Mouse (Mus musculus): Measurements from ENCODE around the gene Zranb3. TPM values are rescaled to one million over a fixed set of nuclear protein-coding genes. Genes with fewer than 3 reads are reported as not detected.

Zranb3 gene
- polyA plus RNA-seq, 1 experiment from 2014 or later = 1.3 TPM

DNA sequence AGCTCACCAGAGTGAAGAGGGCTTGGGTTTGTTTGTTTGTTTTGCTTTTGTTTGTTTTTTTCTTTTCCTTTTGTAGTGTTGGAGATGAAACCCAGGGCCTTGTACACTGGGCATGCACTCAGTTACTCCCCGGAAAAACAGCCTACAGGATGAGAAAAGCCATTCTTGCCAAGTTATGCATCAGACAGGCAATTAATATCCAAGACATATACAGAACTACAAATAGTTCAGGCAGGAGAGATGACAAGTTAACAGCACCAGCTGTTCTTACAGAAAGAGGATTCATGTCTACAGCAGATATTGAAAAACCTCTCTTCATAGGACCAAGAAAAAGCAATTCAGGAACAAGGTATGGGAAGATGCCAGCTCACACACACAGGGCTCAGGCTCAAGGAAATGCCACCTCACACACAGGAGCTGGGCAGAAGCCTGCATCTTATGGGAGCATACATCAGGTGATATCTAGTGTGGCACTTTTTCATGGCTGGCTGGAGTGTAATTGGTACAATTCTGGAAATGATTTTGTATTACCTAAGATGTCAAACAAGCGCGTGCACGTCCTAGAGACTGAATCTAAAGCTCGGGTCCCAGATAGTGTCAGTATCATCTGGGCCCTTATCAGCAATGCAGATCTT lies 156.1 kb downstream of the Zranb3 start:
- DNase-seq (peak; percentile 6), ATAC-seq (no peak)
- peaks cover 16% of the 10 kb centered on the region for H3K36me3 ChIP-seq (replicated peaks; ENCODE audit: insufficient read depth, low read length)
- no peak overlapping the region for H3K9ac ChIP-seq (replicated peaks)
- H3K4me3 ChIP-seq (ENCODE audit: low read depth, low read length) = no peak overlapping the region
- H3K4me2 ChIP-seq (ENCODE audit: low read depth, low read length) = no peak overlapping the region
- TF ChIP-seq EP300 (IDR thresholded peaks at IDR 0.05; ENCODE audit: low read depth) = no peak
- H3K9me3 ChIP-seq (ENCODE audit: low read length) = no peaks in the 10 kb centered on the region
- no peak overlapping the region for H3K27ac ChIP-seq (ENCODE audit: low read depth)
- 83% methylated on average over 5 of the region's 5 CpGs for WGBS (ENCODE audit: insufficient replicate concordance)
- no peaks in the 10 kb centered on the region for H3K27me3 ChIP-seq (ENCODE audit: insufficient read depth, low read length)
- H3K4me1 ChIP-seq (ENCODE audit: insufficient read depth) = 0 out of 2 replicates have a peak, but pooled peaks cover 4% of the 10 kb centered on the region

DNA sequence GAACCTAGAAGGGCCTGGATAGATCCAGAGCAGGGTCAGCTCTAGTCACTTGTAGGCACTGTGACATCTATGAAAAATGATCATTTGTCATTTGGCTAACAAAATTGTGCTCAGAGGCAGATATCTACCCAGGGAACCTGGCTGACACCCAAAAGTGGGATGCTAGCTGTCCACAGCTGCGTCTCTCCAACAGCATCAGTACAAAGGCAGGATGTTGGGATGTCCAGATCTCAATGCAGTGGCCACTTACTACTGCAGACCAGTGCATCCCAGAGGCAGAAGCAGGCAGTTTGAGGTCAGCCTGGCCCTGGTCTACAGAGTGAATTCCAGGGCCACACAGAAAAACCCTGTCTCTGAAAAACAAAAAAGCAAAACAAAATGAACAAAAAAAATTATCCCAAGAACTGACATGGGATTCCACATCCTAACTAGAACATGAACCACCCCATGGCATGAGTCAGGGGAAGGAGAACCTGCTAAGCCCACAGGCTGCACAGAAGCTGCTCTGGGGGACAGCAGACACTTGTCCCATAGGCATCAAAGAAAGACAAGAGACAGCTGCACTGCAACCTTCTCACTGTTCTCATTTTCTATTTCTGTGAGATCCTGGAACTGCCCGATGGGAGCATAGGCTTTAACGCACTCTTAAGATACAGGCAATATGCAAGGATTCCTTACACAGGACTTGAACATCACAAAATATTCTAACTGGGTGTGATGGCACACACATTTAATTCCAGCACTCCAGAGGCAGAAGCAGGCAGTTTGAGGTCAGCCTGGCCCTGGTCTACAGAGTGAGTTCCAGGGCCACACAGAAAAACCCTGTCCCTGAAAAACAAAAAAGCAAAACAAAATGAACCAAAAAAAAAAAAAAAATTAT lies 156.9 kb downstream of the Zranb3 start:
- ATAC-seq (no peak), DNase-seq (no peak)
- 79% methylated on average over 3 of the region's 3 CpGs for WGBS (ENCODE audit: insufficient replicate concordance)

DNA sequence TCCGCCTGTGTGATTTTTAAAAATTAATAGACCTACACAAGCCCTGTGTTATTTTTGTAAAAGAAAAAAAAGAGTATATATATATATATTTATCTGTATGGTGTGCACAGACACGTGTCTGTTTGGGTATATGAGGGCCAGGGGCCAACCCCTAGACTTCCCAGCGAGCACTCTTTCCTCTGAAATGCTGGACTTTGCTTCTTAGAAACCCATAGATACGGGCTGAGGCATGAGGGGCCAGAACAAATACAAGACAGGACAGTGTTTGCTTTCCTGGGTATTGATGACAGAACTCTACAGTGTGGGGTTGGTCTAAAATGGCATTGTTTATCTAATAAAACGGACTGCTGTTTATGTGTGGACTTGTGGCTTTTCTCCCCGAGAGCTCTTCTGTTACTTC lies 159.3 kb downstream of the Zranb3 start:
- WGBS (ENCODE audit: insufficient replicate concordance) = 53% methylated on average over 6 of the region's 6 CpGs
- Histone ChIP-seq H3K27me3 (ENCODE audit: insufficient read depth, low read length) (no peaks in the 10 kb centered on the region), H3K9ac (replicated peaks) (no peak overlapping the region), H3K27ac (ENCODE audit: low read depth) (no peak overlapping the region), H3K4me2 (ENCODE audit: low read depth, low read length) (no peak overlapping the region), H3K36me3 (replicated peaks; ENCODE audit: insufficient read depth, low read length) (peaks cover 45% of the 10 kb centered on the region), H3K4me3 (ENCODE audit: low read depth, low read length) (no peak overlapping the region), H3K9me3 (ENCODE audit: low read length) (peaks cover 2% of the 10 kb centered on the region), H3K4me1 (ENCODE audit: insufficient read depth) (0 out of 2 replicates have a peak, but pooled peaks cover 4% of the 10 kb centered on the region)
- peak; percentile 44 for ATAC-seq
- peak; percentile 10 for DNase-seq
- TF ChIP-seq EP300 (IDR thresholded peaks at IDR 0.05; ENCODE audit: low read depth) = no peak
- no peak for TF ChIP-seq CTCF (IDR thresholded peaks at IDR 0.05; ENCODE audit: low read depth)

More for the DNA sequence above, 156.9 kb downstream of the Zranb3 start:
- 0 out of 2 replicates have a peak, but pooled peaks cover 4% of the 10 kb centered on the region for H3K4me1 ChIP-seq (ENCODE audit: insufficient read depth)
- H3K27ac ChIP-seq (ENCODE audit: low read depth) = no peak overlapping the region
- no peak overlapping the region for H3K4me3 ChIP-seq (ENCODE audit: low read depth, low read length)
- H3K9me3 ChIP-seq (ENCODE audit: low read length) = no peaks in the 10 kb centered on the region
- peaks cover 22% of the 10 kb centered on the region for H3K36me3 ChIP-seq (replicated peaks; ENCODE audit: insufficient read depth, low read length)
- no peak overlapping the region for H3K4me2 ChIP-seq (ENCODE audit: low read depth, low read length)
- H3K9ac ChIP-seq (replicated peaks) = no peak overlapping the region
- no peak for TF ChIP-seq CTCF (IDR thresholded peaks at IDR 0.05; ENCODE audit: low read depth)
- TF ChIP-seq EP300 (IDR thresholded peaks at IDR 0.05; ENCODE audit: low read depth) = no peak
- H3K27me3 ChIP-seq (ENCODE audit: insufficient read depth, low read length) = no peaks in the 10 kb centered on the region

DNA sequence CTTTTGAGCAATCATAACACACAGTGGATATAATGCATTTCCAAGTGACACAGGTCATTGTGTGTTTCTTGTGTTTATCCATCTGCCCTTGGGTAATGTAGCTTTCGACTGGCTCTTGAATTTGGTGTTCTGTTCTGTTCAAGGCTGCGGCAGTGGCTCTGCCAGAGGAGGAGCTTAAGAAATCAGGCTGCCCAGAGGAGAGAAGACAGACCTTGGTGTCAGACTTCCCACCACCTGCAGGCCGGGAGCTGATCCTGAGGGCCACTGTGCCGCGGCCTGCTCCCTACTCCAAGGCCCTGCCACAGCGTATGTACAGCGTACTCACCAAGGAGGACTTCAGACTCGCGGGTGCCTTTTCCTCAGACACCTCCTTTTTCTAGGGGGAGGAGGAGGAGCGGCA lies 160.6 kb downstream of the Zranb3 start:
- Histone ChIP-seq H3K9ac (replicated peaks) (no peak overlapping the region), H3K4me2 (ENCODE audit: low read depth, low read length) (no peak overlapping the region), H3K9me3 (ENCODE audit: low read length) (peaks cover 2% of the 10 kb centered on the region), H3K4me3 (ENCODE audit: low read depth, low read length) (no peak overlapping the region), H3K27ac (ENCODE audit: low read depth) (no peak overlapping the region), H3K4me1 (ENCODE audit: insufficient read depth) (0 out of 2 replicates have a peak, but pooled peaks cover 4% of the 10 kb centered on the region), H3K27me3 (ENCODE audit: insufficient read depth, low read length) (no peaks in the 10 kb centered on the region), H3K36me3 (replicated peaks; ENCODE audit: insufficient read depth, low read length) (peaks cover 54% of the 10 kb centered on the region)
- 81% methylated on average over 9 of the region's 10 CpGs for WGBS (ENCODE audit: insufficient replicate concordance)
- ATAC-seq = no peak
- TF ChIP-seq CTCF (IDR thresholded peaks at IDR 0.05; ENCODE audit: low read depth) (no peak), EP300 (IDR thresholded peaks at IDR 0.05; ENCODE audit: low read depth) (no peak)
- DNase-seq = no peak

DNA sequence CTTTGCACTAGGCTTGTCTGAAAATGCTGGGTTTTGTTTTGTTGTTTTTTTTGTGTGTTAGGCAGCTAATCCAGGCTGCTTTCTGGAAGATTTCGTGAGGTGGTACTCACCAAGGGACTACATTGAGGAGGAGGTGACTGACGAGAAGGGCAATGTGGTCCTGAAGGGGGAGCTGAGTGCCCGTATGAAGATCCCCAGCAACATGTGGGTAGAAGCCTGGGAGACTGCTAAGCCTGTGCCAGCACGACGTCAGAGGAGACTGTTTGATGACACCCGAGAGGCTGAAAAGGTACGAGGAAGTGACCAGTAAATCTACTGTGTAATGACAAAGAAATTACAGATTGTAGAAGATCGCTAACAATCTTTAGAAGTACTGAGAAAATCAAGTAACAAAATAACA lies 165.6 kb downstream of the Zranb3 start:
- DNase-seq (no peak), ATAC-seq (no peak)
- no peak overlapping the region for H3K4me3 ChIP-seq (ENCODE audit: low read depth, low read length)
- no peak overlapping the region for H3K4me2 ChIP-seq (ENCODE audit: low read depth, low read length)
- no peaks in the 10 kb centered on the region for H3K27me3 ChIP-seq (ENCODE audit: insufficient read depth, low read length)
- 77% methylated on average over 8 of the region's 8 CpGs for WGBS (ENCODE audit: insufficient replicate concordance)
- H3K9ac ChIP-seq (replicated peaks) = no peak overlapping the region
- H3K9me3 ChIP-seq (ENCODE audit: low read length) = peaks cover 2% of the 10 kb centered on the region
- TF ChIP-seq CTCF (IDR thresholded peaks at IDR 0.05; ENCODE audit: low read depth) = no peak
- TF ChIP-seq EP300 (IDR thresholded peaks at IDR 0.05; ENCODE audit: low read depth) = no peak
- H3K4me1 ChIP-seq (ENCODE audit: insufficient read depth) = peaks cover 3% of the 10 kb centered on the region; the same call in 1 of the 2 replicates
- H3K27ac ChIP-seq (ENCODE audit: low read depth) = no peak overlapping the region
- H3K36me3 ChIP-seq (replicated peaks; ENCODE audit: insufficient read depth, low read length) = peaks cover 64% of the 10 kb centered on the region

DNA sequence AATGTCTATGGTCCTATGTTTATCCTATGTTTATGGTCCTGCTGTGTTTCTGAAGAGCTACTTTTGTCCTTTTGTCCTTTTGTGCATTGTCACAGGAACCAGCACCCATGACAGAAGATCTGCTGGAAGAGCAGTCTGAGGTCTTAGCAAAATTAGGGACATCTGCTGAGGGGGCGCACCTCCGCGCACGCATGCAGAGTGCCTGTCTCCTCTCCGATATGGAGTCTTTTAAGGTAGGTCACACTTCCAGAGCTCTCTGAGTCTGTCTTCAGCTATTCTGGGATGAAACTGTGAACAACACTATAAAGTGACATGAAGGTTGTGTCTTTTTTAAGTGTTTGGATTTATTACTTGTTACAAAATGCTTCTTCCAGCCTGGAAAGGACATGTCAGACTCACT lies 168.5 kb downstream of the Zranb3 start:
- Histone ChIP-seq H3K27me3 (ENCODE audit: insufficient read depth, low read length) (no peaks in the 10 kb centered on the region), H3K9ac (replicated peaks) (no peak overlapping the region), H3K4me1 (ENCODE audit: insufficient read depth) (peaks cover 3% of the 10 kb centered on the region; the same call in 1 of the 2 replicates), H3K27ac (ENCODE audit: low read depth) (no peak overlapping the region), H3K4me3 (ENCODE audit: low read depth, low read length) (no peak overlapping the region), H3K4me2 (ENCODE audit: low read depth, low read length) (no peak overlapping the region), H3K36me3 (replicated peaks; ENCODE audit: insufficient read depth, low read length) (peaks cover 51% of the 10 kb centered on the region), H3K9me3 (ENCODE audit: low read length) (peaks cover 2% of the 10 kb centered on the region)
- no peak for TF ChIP-seq CTCF (IDR thresholded peaks at IDR 0.05; ENCODE audit: low read depth)
- no peak for TF ChIP-seq EP300 (IDR thresholded peaks at IDR 0.05; ENCODE audit: low read depth)
- 95% methylated on average over 5 of the region's 5 CpGs for WGBS (ENCODE audit: insufficient replicate concordance)
- ATAC-seq (no peak), DNase-seq (no peak)

All from liver, postnatal 0 days (tissue).